Mouse (Mus musculus) forebrain, embryonic 12.5 days (tissue): ENCODE data around the gene Olfr1134. TPM values are rescaled to one million over a fixed set of nuclear protein-coding genes. Genes with fewer than 3 reads are reported as not detected.
"Not testable (repeated sequence)": the region's sequence is repeated elsewhere in the genome, so short reads cannot be mapped to it uniquely, and the experiment has no call there.

ENCODE experiments used
- ATAC-seq: fragments of 200-750 bp; cut with Nextera tagmentation; 2 replicates; pipeline ENCODE4 v1.8.0; 2017; ENCODE audit warnings: moderate TSS enrichment; ENCODE audit not compliant: low FRiP score
- H3K27ac ChIP-seq: fragments of 300-500 bp; sonication (generic); 2 replicates; pipeline ENCODE4 v1.5.1; 2016; ENCODE audit warnings: mild to moderate bottlenecking
- H3K27me3 ChIP-seq: fragments of 300-500 bp; sonication (generic); 2 replicates; pipeline ENCODE4 v1.6.1; 2016; ENCODE audit warnings: mild to moderate bottlenecking
- H3K36me3 ChIP-seq: fragments of 300-500 bp; sonication (generic); replicated peaks from 2 replicates; pipeline ENCODE4 v1.6.1; 2016; ENCODE audit warnings: mild to moderate bottlenecking
- H3K4me1 ChIP-seq: fragments of 300-500 bp; sonication (generic); 2 replicates; pipeline ENCODE4 v1.6.1; 2016
- H3K4me2 ChIP-seq: fragments of 300-500 bp; sonication (generic); 2 replicates; pipeline ENCODE4 v1.6.1; 2016; ENCODE audit warnings: mild to moderate bottlenecking, moderate library complexity
- H3K4me3 ChIP-seq: fragments of 300-500 bp; sonication (generic); replicated peaks from 2 replicates; pipeline ENCODE4 v1.5.1; 2016; ENCODE audit warnings: mild to moderate bottlenecking
- H3K9ac ChIP-seq: fragments of 300-500 bp; sonication (generic); 2 replicates; pipeline ENCODE4 v1.6.1; 2016; ENCODE audit warnings: mild to moderate bottlenecking
- H3K9me3 ChIP-seq: fragments of 300-500 bp; sonication (generic); 2 replicates; pipeline ENCODE4 v1.6.1; 2016
- WGBS: fragments of 180-500 bp; shearing (Covaris S2); methylation state at CpG from one replicate; pipeline ENCODE4 v1.1.7; 2016; 5-methylcytosine and 5-hydroxymethylcytosine counted together
- polyA plus RNA-seq: library from polyadenylated mRNA; unstranded; fragments of >200 nt; fragmentation: Nextera tagmentation; extraction: Ambion mirVana; gene quantifications from 2 replicates; pipeline ENCODE4 v1.2.1, GENCODE M21; 2016

Olfr1134 gene
- polyA plus RNA-seq: not detected in 2 replicates

- H3K4me3 ChIP-seq: no peak within 1 kb of the TSS
- H3K27me3 ChIP-seq: no peaks in the 10 kb centered on the region
- H3K27ac ChIP-seq: no peak within 1 kb of the TSS
- no peaks in the 10 kb centered on the region for H3K9me3 ChIP-seq
- H3K4me2 ChIP-seq: no peak within 1 kb of the TSS
- H3K9ac ChIP-seq: no peak within 1 kb of the TSS
- no peaks in the 10 kb centered on the region for H3K36me3 ChIP-seq
- WGBS: 94% methylated on average over 2 of the region's 2 CpGs
- no peak for ATAC-seq
- H3K4me1 ChIP-seq: no peaks in the 10 kb centered on the region
These were observed at the start of gene Olfr1134 for GRCm38 (mm10) chr2:87658360-87658759. TSS of gene Olfr1134 (minus strand) at chr2:87658460.

- no peak within 1 kb of the TSS for H3K4me2 ChIP-seq
- no peaks in the 10 kb centered on the region for H3K4me1 ChIP-seq
- no peak within 1 kb of the TSS for H3K27ac ChIP-seq
- no peaks in the 10 kb centered on the region for H3K27me3 ChIP-seq
- H3K36me3 ChIP-seq: no peaks in the 10 kb centered on the region
- no peak within 1 kb of the TSS for H3K4me3 ChIP-seq
- ATAC-seq: no peak
- no peak within 1 kb of the TSS for H3K9ac ChIP-seq
- no peaks in the 10 kb centered on the region for H3K9me3 ChIP-seq
These were observed 35.6 kb upstream of the Olfr1134 start, which contains the start of gene Olfr1136 for GRCm38 (mm10) chr2:87693847-87694246. TSS of gene Olfr1136 (minus strand) at chr2:87693947.

- no peaks in the 10 kb centered on the region for H3K4me1 ChIP-seq
- no peak for ATAC-seq
- H3K4me2 ChIP-seq: no peak within 1 kb of the TSS
- no peak within 1 kb of the TSS for H3K27ac ChIP-seq
- WGBS: 21% methylated on average over 1 of the region's 1 CpGs
- no peaks in the 10 kb centered on the region for H3K9me3 ChIP-seq
- no peaks in the 10 kb centered on the region for H3K36me3 ChIP-seq
- H3K27me3 ChIP-seq: no peaks in the 10 kb centered on the region
- no peak within 1 kb of the TSS for H3K4me3 ChIP-seq
- H3K9ac ChIP-seq: no peak within 1 kb of the TSS
These were observed 15.3 kb upstream of the Olfr1134 start, which contains the start of gene Olfr1135 for GRCm38 (mm10) chr2:87673564-87673963. TSS of gene Olfr1135 (minus strand) at chr2:87673664.

- Histone ChIP-seq H3K9me3 (no peaks in the 10 kb centered on the region), H3K27me3 (no peaks in the 10 kb centered on the region), H3K27ac (no peak within 1 kb of the TSS), H3K4me3 (no peak within 1 kb of the TSS), H3K4me1 (no peaks in the 10 kb centered on the region), H3K36me3 (no peaks in the 10 kb centered on the region), H3K4me2 (no peak within 1 kb of the TSS), H3K9ac (no peak within 1 kb of the TSS)
- ATAC-seq: no peak
These were observed 11.0 kb downstream of the Olfr1134 start, which contains the start of gene Olfr1133 for GRCm38 (mm10) chr2:87647274-87647673. TSS of gene Olfr1133 (minus strand) at chr2:87647374.

GRCm38 (mm10) chr2:87642441-87642840 is 15.8 kb downstream of the Olfr1134 start:
- no peak overlapping the region for H3K27ac ChIP-seq
- H3K4me2 ChIP-seq: no peak overlapping the region
- no peak overlapping the region for H3K4me3 ChIP-seq
- no peaks in the 10 kb centered on the region for H3K9me3 ChIP-seq
- H3K9ac ChIP-seq: no peak overlapping the region
- no peaks in the 10 kb centered on the region for H3K36me3 ChIP-seq
- no peaks in the 10 kb centered on the region for H3K27me3 ChIP-seq
- no peak for ATAC-seq
- no peaks in the 10 kb centered on the region for H3K4me1 ChIP-seq

- H3K4me3 ChIP-seq: no peak within 1 kb of the TSS
- no peaks in the 10 kb centered on the region for H3K4me1 ChIP-seq
- no peaks in the 10 kb centered on the region for H3K36me3 ChIP-seq
- no peak for ATAC-seq
- no peaks in the 10 kb centered on the region for H3K9me3 ChIP-seq
- H3K9ac ChIP-seq: no peak within 1 kb of the TSS
- no peak within 1 kb of the TSS for H3K4me2 ChIP-seq
- no peak within 1 kb of the TSS for H3K27ac ChIP-seq
- H3K27me3 ChIP-seq: no peaks in the 10 kb centered on the region
These were observed 20.8 kb downstream of the Olfr1134 start, which contains the start of gene Olfr1132 for GRCm38 (mm10) chr2:87637435-87637834. TSS of gene Olfr1132 (minus strand) at chr2:87637535.

GRCm38 (mm10) chr2:87626804-87627203 is 31.5 kb downstream of the Olfr1134 start, which contains the start of gene Olfr1131:
TSS of gene Olfr1131 (plus strand) at chr2:87627104.
- H3K27ac ChIP-seq: no peak within 1 kb of the TSS
- ATAC-seq: no peak
- no peaks in the 10 kb centered on the region for H3K9me3 ChIP-seq
- no peak within 1 kb of the TSS for H3K9ac ChIP-seq
- H3K4me1 ChIP-seq: no peaks in the 10 kb centered on the region
- H3K4me3 ChIP-seq: no peak within 1 kb of the TSS
- no peak within 1 kb of the TSS for H3K4me2 ChIP-seq
- no peaks in the 10 kb centered on the region for H3K27me3 ChIP-seq
- H3K36me3 ChIP-seq: no peaks in the 10 kb centered on the region
- 71% methylated on average over 3 of the region's 3 CpGs for WGBS

- H3K4me1 ChIP-seq, H3K27ac ChIP-seq, H3K9me3 ChIP-seq, H3K27me3 ChIP-seq, ATAC-seq, H3K4me2 ChIP-seq, H3K4me3 ChIP-seq, H3K36me3 ChIP-seq, H3K9ac ChIP-seq: not testable (repeated sequence)
These were observed 52.3 kb downstream of the Olfr1134 start, which contains the start of gene Olfr1130 for GRCm38 (mm10) chr2:87605912-87606311. TSS of gene Olfr1130 (plus strand) at chr2:87606212.

Other genes with a start within 250 kb of the Olfr1134 start
- not detected in 2 replicates for gene Olfr1123, start 241.8 kb downstream of the Olfr1134 start, polyA plus RNA-seq
- 0.08 and 0.15 TPM in 2 replicates for gene Olfr1124, start 228.2 kb downstream of the Olfr1134 start, polyA plus RNA-seq
- not detected in 2 replicates for gene Olfr1126, start 204.5 kb downstream of the Olfr1134 start, polyA plus RNA-seq
- gene Pramel7, start 161.4 kb downstream of the Olfr1134 start, polyA plus RNA-seq: not detected in 2 replicates
- gene Pramel6, start 151.9 kb downstream of the Olfr1134 start, polyA plus RNA-seq: not detected in 2 replicates
- not detected in 2 replicates for gene Olfr153, start 126.7 kb downstream of the Olfr1134 start, polyA plus RNA-seq
- gene Olfr1128, start 112.9 kb downstream of the Olfr1134 start, polyA plus RNA-seq: not detected in 2 replicates
- not detected in 2 replicates for gene Olfr1129, start 84.6 kb downstream of the Olfr1134 start, polyA plus RNA-seq
- not detected in 2 replicates for gene Olfr1130, start 52.2 kb downstream of the Olfr1134 start, polyA plus RNA-seq
- gene Olfr1131, start 31.4 kb downstream of the Olfr1134 start, polyA plus RNA-seq: not detected in 2 replicates
- not detected in 2 replicates for gene Olfr1132, start 20.9 kb downstream of the Olfr1134 start, polyA plus RNA-seq
- gene Olfr1133, start 11.1 kb downstream of the Olfr1134 start, polyA plus RNA-seq: not detected in 2 replicates
- not detected in 2 replicates for gene Olfr1135, start 15.2 kb upstream of the Olfr1134 start, polyA plus RNA-seq
- not detected in 2 replicates for gene Olfr1136, start 35.5 kb upstream of the Olfr1134 start, polyA plus RNA-seq
- not detected in 2 replicates for gene Olfr1137, start 54.7 kb upstream of the Olfr1134 start, polyA plus RNA-seq
- gene Olfr1138, start 81.5 kb upstream of the Olfr1134 start, polyA plus RNA-seq: not detected in 2 replicates
- not detected in 2 replicates for gene Olfr1140, start 85.3 kb upstream of the Olfr1134 start, polyA plus RNA-seq
- not detected in 2 replicates for gene Olfr1141, start 95.5 kb upstream of the Olfr1134 start, polyA plus RNA-seq
- not detected in 2 replicates for gene Olfr152, start 121.0 kb upstream of the Olfr1134 start, polyA plus RNA-seq
- not detected in 2 replicates for gene Olfr1143, start 142.1 kb upstream of the Olfr1134 start, polyA plus RNA-seq
- gene Olfr1145, start 151.4 kb upstream of the Olfr1134 start, polyA plus RNA-seq: not detected in 2 replicates
- not detected in 2 replicates for gene Olfr1148, start 172.1 kb upstream of the Olfr1134 start, polyA plus RNA-seq
- not detected in 2 replicates for gene Olfr1150-ps1, start 185.5 kb upstream of the Olfr1134 start, polyA plus RNA-seq
- gene Olfr1151, start 197.4 kb upstream of the Olfr1134 start, polyA plus RNA-seq: not detected in 2 replicates
- gene Olfr1152, start 208.0 kb upstream of the Olfr1134 start, polyA plus RNA-seq: not detected in 2 replicates
- gene Olfr1153, start 236.5 kb upstream of the Olfr1134 start, polyA plus RNA-seq: not detected in 2 replicates
- not detected in 2 replicates for gene Olfr1154, start 246.7 kb upstream of the Olfr1134 start, polyA plus RNA-seq